Mouse (Mus musculus): ENCODE results near the gene Rnase4.

DNA sequence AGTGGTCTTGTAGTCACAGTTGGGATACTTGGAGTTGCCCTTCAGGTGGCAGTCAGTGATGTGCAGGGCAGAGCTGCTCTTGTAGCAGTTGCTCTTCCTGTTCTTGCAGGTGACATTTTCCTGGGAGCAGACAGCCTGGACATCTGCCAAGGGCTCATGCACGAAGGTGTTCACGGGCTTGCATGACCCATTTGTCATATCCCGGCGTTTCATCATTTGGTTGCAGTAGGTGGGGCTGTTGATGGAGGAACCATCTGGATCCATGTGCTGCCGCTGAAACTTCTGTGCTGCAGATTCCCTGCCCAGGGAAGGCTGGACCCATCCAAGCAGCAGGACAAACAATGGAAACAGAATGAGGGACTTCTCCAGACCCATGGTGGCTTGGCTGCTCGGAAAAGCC is 54.6 kb downstream of the Rnase4 start:
- TF ChIP-seq GATA1 (IDR thresholded peaks at IDR 0.05; ENCODE audit: borderline replicate concordance, low read length), result no peak
- TF ChIP-seq FLI1 (IDR thresholded peaks at IDR 0.05; ENCODE audit: low read length), result no peak

Data from megakaryocyte, embryonic 14.5 days (primary cell).